Mouse (Mus musculus) megakaryocyte, embryonic 14.5 days (primary cell): ENCODE data around the gene Cdk5. TPM values are rescaled to one million over a fixed set of nuclear protein-coding genes. Genes with fewer than 3 reads are reported as not detected.

Experiments used
- H3K27me3 ChIP-seq: replicated peaks from 2 replicates; pipeline ENCODE3; 2012; ENCODE audit warnings: inconsistent platforms
- H3K36me3 ChIP-seq: replicated peaks from 2 replicates; pipeline ENCODE3; 2012; ENCODE audit warnings: low read length, inconsistent platforms, mixed read lengths
- H3K4me1 ChIP-seq: 2 replicates; pipeline ENCODE4 v1.6.1; 2012; ENCODE audit warnings: inconsistent platforms
- H3K4me3 ChIP-seq: replicated peaks from 2 replicates; pipeline ENCODE3; 2012; ENCODE audit warnings: moderate library complexity, mild to moderate bottlenecking, inconsistent platforms
- H3K9me3 ChIP-seq: 2 replicates; pipeline ENCODE4 v1.6.1; 2012; ENCODE audit warnings: inconsistent platforms
- FLI1 ChIP-seq: IDR thresholded peaks from 2 replicates; pipeline ENCODE4 v1.6.1; 2012; ENCODE audit warnings: low read length, inconsistent platforms, mixed read lengths
- GATA1 ChIP-seq: IDR thresholded peaks from 3 replicates; pipeline ENCODE4 v1.6.1; 2012; ENCODE audit warnings: mixed read lengths, low read length, inconsistent platforms, borderline replicate concordance
- polyA plus RNA-seq: library from polyadenylated mRNA; stranded (reverse); fragments of >175 nt; gene quantifications from 2 replicates; pipeline ENCODE4 v1.2.3, GENCODE M21; 2012; ENCODE audit warnings: low replicate concordance; ENCODE audit not compliant: insufficient read depth

Gene Cdk5
- polyA plus RNA-seq = 6.0 and 14.5 TPM in 2 replicates

GRCm38 (mm10) chr5:24423129-24424003 is at the start of gene Cdk5, which contains the start of gene Slc4a2:
Gene Cdk5, minus strand, starts transcription at chr5:24423530.
Gene Slc4a2, plus strand, starts transcription at chr5:24423837.
- peaks cover 80% of the 10 kb centered on the region for H3K4me1 ChIP-seq
- peak within 1 kb of the TSS; percentile 92 for H3K4me3 ChIP-seq
- TF ChIP-seq GATA1 = no peak
- TF ChIP-seq FLI1 = no peak
- peaks cover 49% of the 10 kb centered on the region for H3K36me3 ChIP-seq
- no peaks in the 10 kb centered on the region for H3K9me3 ChIP-seq
- peaks cover 3% of the 10 kb centered on the region for H3K27me3 ChIP-seq

- H3K4me3 ChIP-seq = no peak overlapping the region
- peaks cover 62% of the 10 kb centered on the region for H3K4me1 ChIP-seq
- H3K9me3 ChIP-seq = peaks cover 8% of the 10 kb centered on the region
- TF ChIP-seq GATA1 (no peak), FLI1 (no peak)
- peaks cover 37% of the 10 kb centered on the region for H3K27me3 ChIP-seq
- peaks cover 53% of the 10 kb centered on the region for H3K36me3 ChIP-seq
Observed at GRCm38 (mm10) chr5:24470600-24470999, 47.3 kb upstream of the Cdk5 start.

GRCm38 (mm10) chr5:24466762-24467161 is 43.4 kb upstream of the Cdk5 start:
- Histone ChIP-seq H3K9me3 (no peaks in the 10 kb centered on the region), H3K27me3 (peaks cover 5% of the 10 kb centered on the region), H3K36me3 (peaks cover 38% of the 10 kb centered on the region), H3K4me3 (peak overlapping the region; percentile 29), H3K4me1 (peaks cover 71% of the 10 kb centered on the region)
- no peak for TF ChIP-seq GATA1
- TF ChIP-seq FLI1 = no peak

GRCm38 (mm10) chr5:24455613-24456012 is 32.3 kb upstream of the Cdk5 start:
- Histone ChIP-seq H3K36me3 (peaks cover 44% of the 10 kb centered on the region), H3K4me1 (peaks cover 54% of the 10 kb centered on the region), H3K4me3 (no peak overlapping the region), H3K9me3 (no peaks in the 10 kb centered on the region), H3K27me3 (no peaks in the 10 kb centered on the region)
- TF ChIP-seq GATA1 = no peak
- no peak for TF ChIP-seq FLI1

- no peaks in the 10 kb centered on the region for H3K9me3 ChIP-seq
- H3K27me3 ChIP-seq = no peaks in the 10 kb centered on the region
- TF ChIP-seq FLI1 (no peak), GATA1 (no peak)
- peak overlapping the region; percentile 33 for H3K4me3 ChIP-seq
- peaks cover 54% of the 10 kb centered on the region for H3K4me1 ChIP-seq
- peaks cover 40% of the 10 kb centered on the region for H3K36me3 ChIP-seq
Observed at GRCm38 (mm10) chr5:24455076-24455475, 31.7 kb upstream of the Cdk5 start.

- no peaks in the 10 kb centered on the region for H3K27me3 ChIP-seq
- H3K4me1 ChIP-seq = peaks cover 51% of the 10 kb centered on the region
- no peak for TF ChIP-seq GATA1
- no peak for TF ChIP-seq FLI1
- peaks cover 34% of the 10 kb centered on the region for H3K36me3 ChIP-seq
- no peaks in the 10 kb centered on the region for H3K9me3 ChIP-seq
- H3K4me3 ChIP-seq = peak overlapping the region; percentile 99
Observed at GRCm38 (mm10) chr5:24453985-24454303, 30.6 kb upstream of the Cdk5 start.

- peaks cover 51% of the 10 kb centered on the region for H3K4me1 ChIP-seq
- TF ChIP-seq GATA1 (no peak), FLI1 (no peak)
Observed at GRCm38 (mm10) chr5:24453283-24453984, 30.1 kb upstream of the Cdk5 start.

GRCm38 (mm10) chr5:24452691-24453233 is 29.4 kb upstream of the Cdk5 start:
- no peak for TF ChIP-seq GATA1
- no peak for TF ChIP-seq FLI1
- Histone ChIP-seq H3K4me3 (peak overlapping the region; percentile 99), H3K4me1 (peaks cover 56% of the 10 kb centered on the region), H3K27me3 (no peaks in the 10 kb centered on the region), H3K9me3 (no peaks in the 10 kb centered on the region), H3K36me3 (peaks cover 29% of the 10 kb centered on the region)

More at GRCm38 (mm10) chr5:24453283-24453984, 30.1 kb upstream of the Cdk5 start:
- no peaks in the 10 kb centered on the region for H3K9me3 ChIP-seq
- no peaks in the 10 kb centered on the region for H3K27me3 ChIP-seq
- peaks cover 34% of the 10 kb centered on the region for H3K36me3 ChIP-seq
- peak overlapping the region; percentile 99 for H3K4me3 ChIP-seq

GRCm38 (mm10) chr5:24452030-24452690 is 28.8 kb upstream of the Cdk5 start, which contains the start of gene Agap3:
Gene Agap3, plus strand, starts transcription at chr5:24452177.
- Histone ChIP-seq H3K4me3 (peak within 1 kb of the TSS; percentile 99), H3K36me3 (peaks cover 23% of the 10 kb centered on the region), H3K9me3 (no peaks in the 10 kb centered on the region), H3K27me3 (no peaks in the 10 kb centered on the region), H3K4me1 (peaks cover 62% of the 10 kb centered on the region)
- TF ChIP-seq GATA1 (no peak), FLI1 (no peak)
